Mouse (Mus musculus): ENCODE data around the gene Gm17720. TPM values are rescaled to one million over a fixed set of nuclear protein-coding genes. Genes with fewer than 3 reads are reported as not detected.
A peak's percentile ranks its signal among the peaks of the same experiment; 100 is the strongest.

The Gm17720 gene
- not detected in 2 replicates for polyA plus RNA-seq (2012; rRNA removed)

DNA sequence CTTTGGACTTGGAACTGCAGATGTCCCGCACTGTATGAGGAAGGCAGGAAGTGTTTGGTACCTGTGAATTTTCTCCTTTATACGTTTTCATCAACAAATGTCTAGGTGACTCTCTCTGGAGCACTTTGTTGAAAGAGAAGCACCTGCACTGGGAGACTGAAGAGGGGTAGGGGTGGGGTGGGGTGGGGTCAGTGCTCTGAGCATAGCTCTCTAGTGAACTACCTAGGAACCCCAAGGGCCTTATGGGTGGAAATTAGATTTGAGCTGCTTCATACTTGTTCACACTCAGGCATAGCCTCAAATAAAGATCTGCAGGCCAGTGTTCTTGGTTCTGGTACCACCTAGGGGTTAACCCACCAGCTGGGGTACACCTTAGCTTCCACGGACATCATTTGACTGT is at the start of gene Gm17720:
Gene Gm17720 (minus strand): TSS at position 101 of the 400 bp plus-strand sequence.
- H3K36me3 ChIP-seq (ENCODE audit: control insufficient read depth, insufficient read depth, low read length), result no peaks in the 10 kb centered on the region
- WGBS, result 87% methylated on average over 3 of the region's 3 CpGs
- DNase-seq, result no peak
- no peak within 1 kb of the TSS for H3K27ac ChIP-seq (ENCODE audit: insufficient read depth, low read depth, low read length)
- H3K27me3 ChIP-seq (replicated peaks; ENCODE audit: control insufficient read depth, insufficient read depth, low read length), result no peaks in the 10 kb centered on the region
- no peaks in the 10 kb centered on the region for H3K4me1 ChIP-seq (ENCODE audit: control insufficient read depth, insufficient read depth, low read length)
- no peak within 1 kb of the TSS for H3K4me3 ChIP-seq (ENCODE audit: insufficient read depth, low read depth, low read length)
- TF ChIP-seq CTCF (conservative IDR thresholded peaks at IDR 0.05; ENCODE audit: insufficient read depth, insufficient read length, low read depth, low read length) (no peak), POLR2A (IDR thresholded peaks at IDR 0.05; ENCODE audit: low read depth, low read length) (no peak)

DNA sequence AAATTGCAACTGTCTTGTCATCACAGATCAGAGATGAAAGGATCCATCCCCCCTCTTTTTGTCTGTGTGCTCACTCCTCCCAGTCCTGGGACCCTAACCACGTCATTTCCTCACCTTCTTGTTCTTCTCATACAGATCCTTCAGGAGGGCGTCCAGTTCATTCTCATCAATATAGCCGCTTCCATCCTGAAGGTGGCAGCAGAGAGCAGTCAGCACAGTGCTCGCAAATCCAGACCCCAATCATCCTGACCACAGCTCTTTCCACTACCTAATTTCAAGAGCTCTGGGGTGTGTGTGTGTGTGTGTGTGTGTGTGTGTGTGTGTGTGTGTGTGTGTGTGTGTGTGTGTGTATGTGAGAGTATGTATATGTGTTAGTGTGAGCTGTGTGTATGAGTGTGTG is 43.0 kb upstream of the Gm17720 start:
- no peaks in the 10 kb centered on the region for H3K36me3 ChIP-seq (ENCODE audit: control insufficient read depth, insufficient read depth, low read length)
- no peaks in the 10 kb centered on the region for H3K27me3 ChIP-seq (replicated peaks; ENCODE audit: control insufficient read depth, insufficient read depth, low read length)
- no peaks in the 10 kb centered on the region for H3K4me1 ChIP-seq (ENCODE audit: control insufficient read depth, insufficient read depth, low read length)
- no peak overlapping the region for H3K27ac ChIP-seq (ENCODE audit: insufficient read depth, low read depth, low read length)
- DNase-seq, result peak; percentile 34
- TF ChIP-seq POLR2A (IDR thresholded peaks at IDR 0.05; ENCODE audit: low read depth, low read length), result no peak
- TF ChIP-seq CTCF (conservative IDR thresholded peaks at IDR 0.05; ENCODE audit: insufficient read depth, insufficient read length, low read depth, low read length), result peak; percentile 86
- WGBS, result 2% methylated on average over 4 of the region's 4 CpGs
- H3K4me3 ChIP-seq (ENCODE audit: insufficient read depth, low read depth, low read length), result no peak overlapping the region

DNA sequence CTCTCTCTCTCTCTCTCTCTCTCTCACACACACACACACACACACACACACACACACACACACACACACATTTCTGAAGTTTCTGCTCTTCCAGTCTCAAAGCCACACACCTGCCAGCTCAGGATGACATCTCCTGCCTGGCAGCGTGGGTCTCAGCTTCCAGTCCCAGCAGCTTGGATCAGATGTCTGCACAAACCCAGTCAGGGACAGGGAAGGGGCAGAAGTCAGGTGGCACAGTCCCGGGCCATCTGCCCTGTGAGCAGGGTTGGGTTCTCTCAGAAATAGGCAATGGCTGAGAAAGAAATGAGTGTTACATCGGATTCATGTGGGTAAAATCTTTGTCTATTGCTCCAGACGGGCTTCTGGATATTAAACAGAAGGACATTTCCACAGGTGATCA is 38.2 kb upstream of the Gm17720 start:
- H3K27me3 ChIP-seq (replicated peaks; ENCODE audit: control insufficient read depth, insufficient read depth, low read length), result no peaks in the 10 kb centered on the region
- no peak overlapping the region for H3K4me3 ChIP-seq (ENCODE audit: insufficient read depth, low read depth, low read length)
- no peaks in the 10 kb centered on the region for H3K4me1 ChIP-seq (ENCODE audit: control insufficient read depth, insufficient read depth, low read length)
- H3K36me3 ChIP-seq (ENCODE audit: control insufficient read depth, insufficient read depth, low read length), result no peaks in the 10 kb centered on the region
- H3K27ac ChIP-seq (ENCODE audit: insufficient read depth, low read depth, low read length), result no peak overlapping the region
- TF ChIP-seq CTCF (conservative IDR thresholded peaks at IDR 0.05; ENCODE audit: insufficient read depth, insufficient read length, low read depth, low read length) (no peak), POLR2A (IDR thresholded peaks at IDR 0.05; ENCODE audit: low read depth, low read length) (no peak)
- 30% methylated on average over 4 of the region's 4 CpGs for WGBS
- no peak for DNase-seq

DNA sequence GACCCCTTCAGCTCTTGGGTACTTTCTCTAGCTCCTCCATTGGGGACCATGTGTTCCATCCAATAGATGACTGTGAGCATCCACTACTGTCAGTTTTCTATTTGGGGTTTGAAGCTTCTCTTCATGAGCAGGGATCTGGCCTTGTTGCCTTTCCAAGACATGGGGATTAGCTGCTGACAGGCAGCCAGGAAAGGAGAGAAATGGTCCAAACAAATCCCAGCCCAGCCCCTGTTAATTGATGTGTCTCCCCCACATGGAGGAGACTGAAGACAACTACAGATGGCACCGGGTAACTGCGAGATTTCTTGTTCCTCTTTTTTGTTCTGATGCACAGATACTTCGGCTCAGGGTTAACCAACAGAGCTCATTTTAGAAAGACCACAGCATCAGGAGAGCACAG is 37.6 kb upstream of the Gm17720 start:
- no peak for TF ChIP-seq POLR2A (IDR thresholded peaks at IDR 0.05; ENCODE audit: low read depth, low read length)
- no peak for TF ChIP-seq CTCF (conservative IDR thresholded peaks at IDR 0.05; ENCODE audit: insufficient read depth, insufficient read length, low read depth, low read length)
- no peak overlapping the region for H3K27ac ChIP-seq (ENCODE audit: insufficient read depth, low read depth, low read length)
- no peaks in the 10 kb centered on the region for H3K4me1 ChIP-seq (ENCODE audit: control insufficient read depth, insufficient read depth, low read length)
- no peaks in the 10 kb centered on the region for H3K27me3 ChIP-seq (replicated peaks; ENCODE audit: control insufficient read depth, insufficient read depth, low read length)
- H3K4me3 ChIP-seq (ENCODE audit: insufficient read depth, low read depth, low read length), result no peak overlapping the region
- no peaks in the 10 kb centered on the region for H3K36me3 ChIP-seq (ENCODE audit: control insufficient read depth, insufficient read depth, low read length)
- 54% methylated on average over 3 of the region's 3 CpGs for WGBS
- DNase-seq, result no peak

DNA sequence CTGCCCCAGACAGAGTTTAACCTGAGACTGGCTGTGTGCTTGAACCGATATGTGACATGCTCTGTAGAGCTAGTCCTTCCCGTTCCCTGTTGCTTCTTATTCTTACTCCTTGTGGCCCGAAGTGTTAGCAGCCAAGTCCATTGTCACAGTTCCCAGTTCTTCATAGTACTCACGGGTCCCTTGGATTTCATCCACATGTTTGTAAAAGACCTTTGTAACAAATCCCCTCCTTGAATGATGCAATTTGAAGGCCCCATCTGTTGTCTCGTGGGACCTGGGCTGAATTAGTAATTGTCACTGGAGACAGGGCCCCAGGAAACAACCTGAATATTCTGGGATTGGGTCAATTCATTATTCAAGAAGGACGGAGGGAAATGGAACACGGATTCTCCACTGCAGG is 33.0 kb upstream of the Gm17720 start:
- Histone ChIP-seq H3K4me3 (ENCODE audit: insufficient read depth, low read depth, low read length) (no peak overlapping the region), H3K27ac (ENCODE audit: insufficient read depth, low read depth, low read length) (no peak overlapping the region), H3K27me3 (replicated peaks; ENCODE audit: control insufficient read depth, insufficient read depth, low read length) (no peaks in the 10 kb centered on the region), H3K36me3 (ENCODE audit: control insufficient read depth, insufficient read depth, low read length) (no peaks in the 10 kb centered on the region), H3K4me1 (ENCODE audit: control insufficient read depth, insufficient read depth, low read length) (no peaks in the 10 kb centered on the region)
- TF ChIP-seq CTCF (conservative IDR thresholded peaks at IDR 0.05; ENCODE audit: insufficient read depth, insufficient read length, low read depth, low read length) (no peak), POLR2A (IDR thresholded peaks at IDR 0.05; ENCODE audit: low read depth, low read length) (no peak)
- no peak for DNase-seq
- 78% methylated on average over 7 of the region's 7 CpGs for WGBS

DNA sequence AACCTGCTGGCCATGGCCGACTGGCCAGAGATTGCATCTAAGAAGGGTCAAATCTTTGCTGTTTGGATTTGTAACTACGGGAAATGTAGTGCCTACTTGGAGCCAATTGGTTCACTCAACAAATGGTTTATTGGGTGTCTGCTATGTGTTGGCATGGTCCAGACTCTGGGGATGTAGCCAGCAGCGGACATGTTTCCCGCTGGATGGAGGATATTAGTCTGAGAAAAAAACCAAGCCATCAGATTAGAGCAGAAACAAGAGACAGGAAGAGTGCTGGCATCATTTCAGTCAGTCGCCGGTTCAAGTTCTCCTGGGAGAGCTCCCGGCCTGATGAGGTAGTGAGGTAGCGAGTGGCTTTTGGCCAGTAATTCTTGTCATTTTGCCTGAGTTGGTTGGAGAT is 31.7 kb upstream of the Gm17720 start:
- Histone ChIP-seq H3K4me1 (ENCODE audit: control insufficient read depth, insufficient read depth, low read length) (no peaks in the 10 kb centered on the region), H3K4me3 (ENCODE audit: insufficient read depth, low read depth, low read length) (no peak overlapping the region), H3K27me3 (replicated peaks; ENCODE audit: control insufficient read depth, insufficient read depth, low read length) (no peaks in the 10 kb centered on the region), H3K27ac (ENCODE audit: insufficient read depth, low read depth, low read length) (no peak overlapping the region), H3K36me3 (ENCODE audit: control insufficient read depth, insufficient read depth, low read length) (no peaks in the 10 kb centered on the region)
- DNase-seq, result no peak
- WGBS, result 89% methylated on average over 8 of the region's 8 CpGs
- TF ChIP-seq CTCF (conservative IDR thresholded peaks at IDR 0.05; ENCODE audit: insufficient read depth, insufficient read length, low read depth, low read length) (no peak), POLR2A (IDR thresholded peaks at IDR 0.05; ENCODE audit: low read depth, low read length) (no peak)

DNA sequence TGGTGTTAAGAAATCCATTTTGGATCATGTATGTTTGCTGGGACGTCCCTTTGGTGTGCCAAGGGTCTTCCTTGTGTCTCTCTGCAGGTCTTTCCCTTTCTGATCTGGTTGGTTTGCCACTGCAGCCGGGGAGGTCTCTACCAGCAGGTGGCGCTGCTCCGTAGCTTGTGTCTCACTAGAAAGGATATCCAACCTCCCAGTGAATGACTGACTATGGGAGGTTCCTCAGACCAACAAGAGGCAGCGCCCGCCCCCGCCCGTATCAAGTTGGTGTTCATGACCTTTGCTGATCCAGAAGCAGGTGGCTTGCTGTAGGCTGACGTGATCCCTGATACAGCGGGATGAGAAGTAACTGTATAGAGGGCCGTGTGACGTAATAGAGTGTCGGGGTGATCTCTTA is 28.0 kb upstream of the Gm17720 start:
- DNase-seq, result peak; percentile 72
- WGBS, result 10% methylated on average over 13 of the region's 13 CpGs
- H3K36me3 ChIP-seq (ENCODE audit: control insufficient read depth, insufficient read depth, low read length), result no peaks in the 10 kb centered on the region

DNA sequence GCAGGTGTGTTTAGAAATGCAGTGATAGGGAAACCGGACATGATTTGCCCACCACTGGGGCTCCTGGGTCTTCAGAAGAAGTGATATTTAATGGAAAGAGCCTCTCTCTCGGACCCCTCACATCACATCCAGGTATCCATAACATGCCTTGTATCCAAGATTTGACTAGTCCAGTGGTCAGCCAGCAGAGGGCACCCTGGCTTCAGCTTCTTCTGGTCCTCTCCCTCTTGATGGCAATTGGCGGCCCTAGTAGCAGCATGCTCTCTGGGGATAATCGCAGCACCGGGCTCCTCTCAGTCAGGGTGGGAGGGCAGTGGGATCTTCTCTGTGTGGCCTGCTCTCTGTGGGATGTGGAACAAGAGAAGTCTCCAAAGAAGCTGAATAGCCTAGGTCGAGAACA is 17.2 kb upstream of the Gm17720 start:
- TF ChIP-seq CTCF (conservative IDR thresholded peaks at IDR 0.05; ENCODE audit: insufficient read depth, insufficient read length, low read depth, low read length) (peak; percentile 38; the same call in 1 of the 2 replicates), POLR2A (IDR thresholded peaks at IDR 0.05; ENCODE audit: low read depth, low read length) (no peak)
- Histone ChIP-seq H3K36me3 (ENCODE audit: control insufficient read depth, insufficient read depth, low read length) (no peaks in the 10 kb centered on the region), H3K4me3 (ENCODE audit: insufficient read depth, low read depth, low read length) (no peak overlapping the region), H3K4me1 (ENCODE audit: control insufficient read depth, insufficient read depth, low read length) (no peaks in the 10 kb centered on the region), H3K27me3 (replicated peaks; ENCODE audit: control insufficient read depth, insufficient read depth, low read length) (no peaks in the 10 kb centered on the region), H3K27ac (ENCODE audit: insufficient read depth, low read depth, low read length) (no peak overlapping the region)
- 43% methylated on average over 6 of the region's 6 CpGs for WGBS
- peak; percentile 9 for DNase-seq

More for the DNA sequence above, 28.0 kb upstream of the Gm17720 start:
- Histone ChIP-seq H3K27me3 (replicated peaks; ENCODE audit: control insufficient read depth, insufficient read depth, low read length) (no peaks in the 10 kb centered on the region), H3K4me3 (ENCODE audit: insufficient read depth, low read depth, low read length) (no peak overlapping the region), H3K27ac (ENCODE audit: insufficient read depth, low read depth, low read length) (no peak overlapping the region), H3K4me1 (ENCODE audit: control insufficient read depth, insufficient read depth, low read length) (no peaks in the 10 kb centered on the region)
- TF ChIP-seq POLR2A (IDR thresholded peaks at IDR 0.05; ENCODE audit: low read depth, low read length), result no peak
- peak; percentile 84 for TF ChIP-seq CTCF (conservative IDR thresholded peaks at IDR 0.05; ENCODE audit: insufficient read depth, insufficient read length, low read depth, low read length)

Data from kidney, adult 2 months (tissue).